Mouse (Mus musculus): ENCODE measurements around the gene Tmem50a.

DNA sequence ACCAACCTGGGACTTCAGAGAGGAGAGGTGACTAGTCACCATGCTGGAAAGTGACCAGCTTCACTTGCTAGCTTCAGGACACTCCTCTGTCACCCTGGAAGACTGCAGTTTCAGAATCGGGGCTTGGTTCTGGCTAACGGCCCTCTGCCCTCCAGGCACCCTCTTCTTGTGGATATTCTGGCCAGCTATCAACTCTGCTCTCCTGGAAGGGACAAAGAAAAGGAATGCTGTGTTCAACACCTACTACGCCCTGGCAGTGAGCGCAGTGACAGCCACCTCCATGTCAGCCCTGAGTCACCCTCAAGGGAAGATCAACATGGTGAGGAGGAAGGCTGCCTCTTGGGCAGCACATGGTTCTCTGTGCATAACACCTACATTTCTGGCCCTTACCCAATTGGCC is 30.5 kb downstream of the Tmem50a start:
- TF ChIP-seq CTCF (IDR thresholded peaks at IDR 0.05; ENCODE audit: insufficient read depth, low read length) (no peak), POLR2A (IDR thresholded peaks at IDR 0.05; ENCODE audit: borderline replicate concordance, extremely low read depth, low read depth, low read length) (no peak)
